Mouse (Mus musculus) MEL (cell line): ENCODE measurements around the gene Pidd1. TPM values are rescaled to one million over a fixed set of nuclear protein-coding genes. Genes with fewer than 3 reads are reported as not detected.
A peak's percentile ranks its signal among the peaks of the same experiment; 100 is the strongest.

Source experiments
- DNase-seq: peaks from one replicate; pipeline ENCODE4 v3.0.0; 2011; ENCODE audit warnings: low read depth, low spot score
- H3K27ac ChIP-seq: 2 replicates; pipeline ENCODE4 v1.5.1; 2012; ENCODE audit warnings: low read depth, mild to moderate bottlenecking, control low read depth, low read length, moderate library complexity; ENCODE audit not compliant: control insufficient read depth
- H3K27me3 ChIP-seq, 2 experiments: fragments of 150-350 bp in 1 of 2; sonication (generic) in 1 of 2; 2 replicates each; pipeline ENCODE4 v1.6.1; 2012; ENCODE audit warnings: low read length in 2 of 2, mild to moderate bottlenecking in 2 of 2, improper control_type of control experiment in 1 of 2, moderate library complexity in 1 of 2; ENCODE audit not compliant: insufficient read depth in 2 of 2, control insufficient read depth in 1 of 2
- H3K36me3 ChIP-seq, 2 experiments: 2 replicates each; pipeline ENCODE4 v1.6.1; 2012 to 2014; ENCODE audit warnings: low read length in 2 of 2, improper control_type of control experiment in 1 of 2, inconsistent platforms in 1 of 2, mild to moderate bottlenecking in 1 of 2; ENCODE audit not compliant: insufficient read depth in 2 of 2, control insufficient read depth in 1 of 2
- H3K4me1 ChIP-seq, 2 experiments: fragments of 150-350 bp in 1 of 2; sonication (generic) in 1 of 2; 2 replicates each; pipeline ENCODE4 v1.6.1; 2012; ENCODE audit warnings: low read length in 2 of 2, improper control_type of control experiment in 1 of 2, mild to moderate bottlenecking in 1 of 2; ENCODE audit not compliant: insufficient read depth in 2 of 2, control insufficient read depth in 1 of 2
- H3K4me3 ChIP-seq, 2 experiments: fragments of 150-350 bp in 1 of 2; sonication (generic) in 1 of 2; 2 replicates each; pipeline ENCODE4 v1.5.1; 2012; ENCODE audit warnings: low read depth in 2 of 2, low read length in 2 of 2, mild to moderate bottlenecking in 2 of 2, moderate library complexity in 2 of 2, control low read depth in 1 of 2, improper control_type of control experiment in 1 of 2; ENCODE audit not compliant: control insufficient read depth in 1 of 2, insufficient read depth in 1 of 2
- H3K79me2 ChIP-seq: 2 replicates; pipeline ENCODE4 v1.6.1; 2012; ENCODE audit warnings: mild to moderate bottlenecking, low read length, moderate library complexity; ENCODE audit not compliant: control insufficient read depth, poor library complexity, insufficient read depth
- H3K9ac ChIP-seq: 2 replicates; pipeline ENCODE4 v1.6.1; 2012; ENCODE audit warnings: low read depth, mild to moderate bottlenecking, control low read depth, low read length, moderate library complexity; ENCODE audit not compliant: control insufficient read depth, poor library complexity, severe bottlenecking
- H3K9me3 ChIP-seq: fragments of 150-350 bp; sonication (generic); replicated peaks from 2 replicates; pipeline ENCODE4 v1.6.1; 2012; ENCODE audit warnings: mild to moderate bottlenecking, low read length, improper control_type of control experiment, moderate library complexity; ENCODE audit not compliant: insufficient read depth
- BHLHE40 ChIP-seq: IDR thresholded peaks from 2 replicates; pipeline ENCODE4 v1.6.1; 2012; ENCODE audit warnings: low read depth, mild to moderate bottlenecking, inconsistent platforms, low read length, improper control_type of control experiment, borderline replicate concordance
- CHD1 ChIP-seq: IDR thresholded peaks from 2 replicates; pipeline ENCODE4 v1.6.1; 2012; ENCODE audit warnings: low read depth, mild to moderate bottlenecking, inconsistent platforms, low read length, improper control_type of control experiment
- CTCF ChIP-seq, 3 experiments: IDR thresholded peaks in 2 of 3; conservative IDR thresholded peaks in 1 of 3; 2 replicates each; pipeline ENCODE4 v1.5.1; 2011 to 2012; ENCODE audit warnings: low read length in 3 of 3, low read depth in 2 of 3, mild to moderate bottlenecking in 2 of 3, improper control_type of control experiment in 1 of 3, inconsistent platforms in 1 of 3, mixed read lengths in 1 of 3, moderate library complexity in 1 of 3; ENCODE audit not compliant: control insufficient read depth in 1 of 3, insufficient read depth in 1 of 3, poor library complexity in 1 of 3, severe bottlenecking in 1 of 3
- E2F4 ChIP-seq: IDR thresholded peaks from 2 replicates; pipeline ENCODE4 v1.6.1; 2011; ENCODE audit warnings: low read depth, low read length, improper control_type of control experiment, borderline replicate concordance
- ELF1 ChIP-seq: IDR thresholded peaks from 2 replicates; pipeline ENCODE4 v1.6.1; 2014; ENCODE audit warnings: low read depth, mild to moderate bottlenecking, inconsistent platforms, low read length, improper control_type of control experiment, moderate library complexity
- EP300 ChIP-seq, 2 experiments: IDR thresholded peaks; 2 replicates each; pipeline ENCODE4 v1.6.1; 2011; ENCODE audit warnings: improper control_type of control experiment in 2 of 2, low read length in 2 of 2, low read depth in 1 of 2, mild to moderate bottlenecking in 1 of 2
- ETS1 ChIP-seq: IDR thresholded peaks from 2 replicates; pipeline ENCODE4 v1.6.1; 2012; ENCODE audit warnings: low read depth, mild to moderate bottlenecking, inconsistent platforms, low read length, improper control_type of control experiment, moderate library complexity
- GABPA ChIP-seq: IDR thresholded peaks from 2 replicates; pipeline ENCODE4 v1.6.1; 2012; ENCODE audit warnings: low read depth, mild to moderate bottlenecking, inconsistent platforms, low read length, improper control_type of control experiment, moderate library complexity
- GATA1 ChIP-seq: IDR thresholded peaks from 2 replicates; pipeline ENCODE4 v1.6.1; 2011; ENCODE audit warnings: low read depth, low read length, improper control_type of control experiment
- MAFK ChIP-seq: IDR thresholded peaks from 2 replicates; pipeline ENCODE4 v1.6.1; 2011; ENCODE audit warnings: low read depth, mild to moderate bottlenecking, low read length, improper control_type of control experiment, borderline replicate concordance
- MAX ChIP-seq: IDR thresholded peaks from 2 replicates; pipeline ENCODE4 v1.6.1; 2011; ENCODE audit warnings: low read length, improper control_type of control experiment
- MAZ ChIP-seq: IDR thresholded peaks from 2 replicates; pipeline ENCODE4 v1.6.1; 2012; ENCODE audit warnings: low read depth, mild to moderate bottlenecking, inconsistent platforms, low read length, improper control_type of control experiment
- MXI1 ChIP-seq: IDR thresholded peaks from 2 replicates; pipeline ENCODE4 v1.6.1; 2011; ENCODE audit warnings: mild to moderate bottlenecking, low read depth, low read length, improper control_type of control experiment
- MYC ChIP-seq: IDR thresholded peaks from 2 replicates; pipeline ENCODE4 v1.6.1; 2011; ENCODE audit warnings: low read depth, mild to moderate bottlenecking, low read length, improper control_type of control experiment, moderate library complexity
- NELFE ChIP-seq: IDR thresholded peaks from 2 replicates; pipeline ENCODE4 v1.6.1; 2011; ENCODE audit warnings: low read depth, low read length, improper control_type of control experiment
- POLR2A ChIP-seq, 2 experiments: IDR thresholded peaks; 2 replicates each; pipeline ENCODE4 v1.6.1; 2011 to 2012; ENCODE audit warnings: low read length in 2 of 2, mild to moderate bottlenecking in 2 of 2, control low read depth in 1 of 2, improper control_type of control experiment in 1 of 2, low read depth in 1 of 2, moderate library complexity in 1 of 2; ENCODE audit not compliant: control insufficient read depth in 1 of 2, insufficient read depth in 1 of 2, poor library complexity in 1 of 2
- SIN3A ChIP-seq: IDR thresholded peaks from 2 replicates; pipeline ENCODE4 v1.6.1; 2012; ENCODE audit warnings: low read length, improper control_type of control experiment, inconsistent platforms
- TAL1 ChIP-seq: IDR thresholded peaks from 2 replicates; pipeline ENCODE4 v1.6.1; 2012; ENCODE audit warnings: mild to moderate bottlenecking, inconsistent platforms, low read length, moderate library complexity, mixed read lengths
- TBP ChIP-seq: IDR thresholded peaks from 2 replicates; pipeline ENCODE4 v1.8.0; 2011; ENCODE audit warnings: low read depth, low read length, improper control_type of control experiment
- TCF12 ChIP-seq: IDR thresholded peaks from 2 replicates; pipeline ENCODE4 v1.6.1; 2014; ENCODE audit warnings: low read depth, mild to moderate bottlenecking, inconsistent platforms, low read length, improper control_type of control experiment, moderate library complexity
- ZMIZ1 ChIP-seq: IDR thresholded peaks from 2 replicates; pipeline ENCODE4 v1.6.1; 2012; ENCODE audit warnings: low read depth, mild to moderate bottlenecking, inconsistent platforms, low read length, improper control_type of control experiment, moderate library complexity
- polyA plus RNA-seq, 2 experiments: library from polyadenylated mRNA; stranded (reverse) in 1 of 2; unstranded in 1 of 2; fragments of >175 nt in 1 of 2; fragments of >200 nt in 1 of 2; gene quantifications; 2 replicates each; pipeline versions ENCODE4 v1.2.1 to v1.2.4; 2012; ENCODE audit warnings: low replicate concordance in 2 of 2, low read depth in 1 of 2; ENCODE audit not compliant: insufficient read length in 2 of 2, insufficient read depth in 1 of 2, missing spikeins in 1 of 2
- total RNA-seq: library from RNA; depleted of rRNA; stranded (reverse); fragments of 300-350 nt; gene quantifications from 2 replicates; pipeline ENCODE4 v1.2.3, GENCODE M21; 2012

Gene Pidd1
- total and polyA plus RNA-seq, 3 experiments: 6.4 to 27.2 TPM; not detected in 1

DNA sequence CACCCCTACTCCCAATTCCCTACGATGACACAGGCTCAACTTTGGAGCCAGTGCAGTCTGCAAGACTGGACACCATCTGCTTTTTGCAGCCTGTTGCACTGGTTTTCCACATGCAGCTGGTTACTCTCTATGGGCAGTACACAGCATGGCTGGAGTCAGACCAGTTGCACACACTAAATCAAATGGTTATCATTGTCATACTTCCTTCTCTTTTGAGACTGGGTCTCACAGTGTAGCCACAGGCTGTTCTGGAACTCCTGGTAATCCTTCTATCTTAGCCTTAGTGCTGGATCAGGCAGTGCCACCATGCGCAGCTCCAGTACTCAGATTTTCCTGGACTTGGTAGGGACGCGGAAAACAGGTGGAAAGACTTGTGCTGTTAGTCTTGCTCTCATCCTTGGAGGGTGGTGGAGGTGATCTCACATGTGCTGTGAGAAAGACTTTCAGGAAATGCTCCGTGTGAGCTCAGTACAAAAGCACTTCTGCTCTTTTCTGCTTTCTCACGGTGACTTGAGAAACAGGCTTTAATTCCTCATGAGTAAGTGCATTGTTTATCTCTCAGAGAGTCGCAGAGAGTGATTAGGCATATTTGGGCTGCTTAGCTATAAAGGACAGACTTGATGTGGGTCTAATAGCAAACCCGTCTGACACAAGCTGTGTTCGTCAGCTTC is 51.1 kb downstream of the Pidd1 start:
- DNase-seq: peak; percentile 94
- no peaks in the 10 kb centered on the region for H3K27me3 ChIP-seq
- peak overlapping the region; percentile 97 for H3K27ac ChIP-seq
- H3K4me1 ChIP-seq: peaks cover 13 to 29% of the 10 kb centered on the region in 2 experiments
- H3K4me3 ChIP-seq: peak overlapping the region; percentile 77 to 78
- peak overlapping the region; percentile 74 for H3K9ac ChIP-seq
- H3K79me2 ChIP-seq: peaks cover 25% of the 10 kb centered on the region
- TF ChIP-seq CTCF (IDR thresholded peaks at IDR 0.05 in 2 of 3, conservative IDR thresholded peaks at IDR 0.05 in 1 of 3; ENCODE audit: control insufficient read depth in 1 of 3, insufficient read depth in 1 of 3, low read depth in 2 of 3, low read length in 3 of 3, poor library complexity in 1 of 3, severe bottlenecking in 1 of 3): no peak
- peak; percentile 53; the same call in 1 of the 2 replicates for TF ChIP-seq ELF1
- TF ChIP-seq MYC: peak; percentile 94
- TF ChIP-seq MAZ: no peak
- peak; percentile 99 for TF ChIP-seq ETS1
- peak; percentile 82 to 85 for TF ChIP-seq EP300 (IDR thresholded peaks at IDR 0.05; ENCODE audit: low read depth in 1 of 2, low read length in 2 of 2)
- TF ChIP-seq ZMIZ1: 0 out of 2 replicates have a peak, but pooled peaks have one; percentile 35
- peak; percentile 90 for TF ChIP-seq MAFK
- TF ChIP-seq BHLHE40: 0 out of 2 replicates have a peak, but pooled peaks have one; percentile 14
- peak; percentile 78; the same call in 1 of the 2 replicates for TF ChIP-seq CHD1
- TF ChIP-seq GATA1: peak; percentile 73
- TF ChIP-seq TBP: peak; percentile 88
- TF ChIP-seq E2F4: no peak
- peak; percentile 47 for TF ChIP-seq NELFE
- peak; percentile 93 for TF ChIP-seq MXI1
- no peak for TF ChIP-seq TAL1
- peak; percentile 80 for TF ChIP-seq MAX
- peak; percentile 97 for TF ChIP-seq SIN3A
- peak in 1 of 2 experiments; percentile 62; a peak in 2 of 4 replicates for TF ChIP-seq POLR2A (IDR thresholded peaks at IDR 0.05; ENCODE audit: control insufficient read depth in 1 of 2, insufficient read depth in 1 of 2, low read depth in 1 of 2, low read length in 2 of 2, poor library complexity in 1 of 2)
- TF ChIP-seq TCF12: peak; percentile 19; the same call in 1 of the 2 replicates
- TF ChIP-seq GABPA: peak; percentile 99
- no peaks in the 10 kb centered on the region for H3K9me3 ChIP-seq
- peaks cover 12 to 45% of the 10 kb centered on the region in 2 experiments for H3K36me3 ChIP-seq
